Mouse (Mus musculus) embryonic facial prominence, embryonic 10.5 days (tissue): ENCODE measurements at regions not wholly inside any gene's neighbourhood (a gene's known extent, or its start where the extent isn't known, plus 50 kb on each side); places are given as distances from the start of the nearest gene placed in this dataset.

Source experiments
- DNase-seq: peaks from one replicate; pipeline ENCODE4 v3.0.0-alpha.2; 2017; ENCODE audit warnings: low spot score
- H3K27ac ChIP-seq: fragments of 300-500 bp; sonication (generic); replicated peaks from 2 replicates; pipeline ENCODE4 v1.5.1; 2016; ENCODE audit warnings: mild to moderate bottlenecking
- H3K27me3 ChIP-seq: fragments of 300-500 bp; sonication (generic); replicated peaks from 2 replicates; pipeline ENCODE4 v1.6.1; 2016; ENCODE audit warnings: low read depth, mild to moderate bottlenecking; ENCODE audit not compliant: poor library complexity, severe bottlenecking
- H3K36me3 ChIP-seq: fragments of 300-500 bp; sonication (generic); replicated peaks from 2 replicates; pipeline ENCODE4 v1.6.1; 2016; ENCODE audit warnings: mild to moderate bottlenecking, moderate library complexity
- H3K4me1 ChIP-seq: fragments of 300-500 bp; sonication (generic); 2 replicates; pipeline ENCODE4 v1.6.1; 2016
- H3K4me3 ChIP-seq: fragments of 300-500 bp; sonication (generic); 2 replicates; pipeline ENCODE4 v1.5.1; 2016; ENCODE audit warnings: mild to moderate bottlenecking, moderate library complexity
- H3K9me3 ChIP-seq: fragments of 300-500 bp; sonication (generic); 2 replicates; pipeline ENCODE4 v1.6.1; 2016; ENCODE audit warnings: mild to moderate bottlenecking
- WGBS: fragments of 180-500 bp; shearing (Covaris S2); methylation state at CpG from one replicate; pipeline ENCODE4 v1.1.7; 2016; 5-methylcytosine and 5-hydroxymethylcytosine counted together

- no peaks in the 10 kb centered on the region for H3K27me3 ChIP-seq
- H3K4me1 ChIP-seq: 0 out of 2 replicates have a peak, but pooled peaks cover 3% of the 10 kb centered on the region
- peak; percentile 72 for DNase-seq
- H3K27ac ChIP-seq: no peak overlapping the region
- no peaks in the 10 kb centered on the region for H3K36me3 ChIP-seq
- H3K9me3 ChIP-seq: no peaks in the 10 kb centered on the region
- H3K4me3 ChIP-seq: no peak overlapping the region
- WGBS: 52% methylated on average over 7 of the region's 7 CpGs
Measured at GRCm38 (mm10) chr15:88146118-88146517, 454.0 kb upstream of the Zdhhc25 start.

- 76% methylated on average over 6 of the region's 6 CpGs for WGBS
- Histone ChIP-seq H3K9me3 (no peaks in the 10 kb centered on the region), H3K27ac (no peak overlapping the region), H3K4me3 (no peak overlapping the region), H3K4me1 (0 out of 2 replicates have a peak, but pooled peaks cover 3% of the 10 kb centered on the region), H3K27me3 (no peaks in the 10 kb centered on the region), H3K36me3 (no peaks in the 10 kb centered on the region)
- DNase-seq: no peak
Measured at GRCm38 (mm10) chr15:88151199-88151598, 448.9 kb upstream of the Zdhhc25 start.

- no peaks in the 10 kb centered on the region for H3K4me1 ChIP-seq
- DNase-seq: no peak
- H3K9me3 ChIP-seq: no peaks in the 10 kb centered on the region
- no peaks in the 10 kb centered on the region for H3K27me3 ChIP-seq
- H3K4me3 ChIP-seq: no peak overlapping the region
- H3K27ac ChIP-seq: no peak overlapping the region
- 83% methylated on average over 2 of the region's 2 CpGs for WGBS
- H3K36me3 ChIP-seq: no peaks in the 10 kb centered on the region
Measured at GRCm38 (mm10) chr15:88159618-88160170, 440.4 kb upstream of the Zdhhc25 start.

DNA sequence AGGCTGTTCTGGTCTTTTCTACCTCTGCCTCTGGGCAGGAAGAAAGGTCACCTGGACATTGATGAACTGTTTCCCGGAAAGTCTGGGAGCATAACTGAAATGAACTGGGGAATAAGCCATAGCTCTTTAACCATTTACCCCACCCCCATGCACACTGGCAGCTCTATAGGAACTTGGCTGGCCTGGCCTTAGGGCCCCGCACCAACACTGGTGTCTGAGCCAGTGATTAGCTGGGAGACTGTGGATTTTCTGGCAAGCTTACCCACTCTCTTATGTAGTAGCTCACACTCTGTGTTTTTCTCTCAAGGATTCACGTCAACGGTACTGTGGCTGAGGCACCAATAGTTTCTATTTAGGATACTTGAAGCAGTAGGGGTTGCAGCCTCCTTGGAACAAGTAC lies 439.8 kb upstream of the Zdhhc25 start:
- Histone ChIP-seq H3K27me3 (no peaks in the 10 kb centered on the region), H3K36me3 (no peaks in the 10 kb centered on the region), H3K4me1 (no peaks in the 10 kb centered on the region), H3K27ac (no peak overlapping the region), H3K9me3 (no peaks in the 10 kb centered on the region), H3K4me3 (no peak overlapping the region)
- 89% methylated on average over 4 of the region's 4 CpGs for WGBS
- no peak for DNase-seq

DNA sequence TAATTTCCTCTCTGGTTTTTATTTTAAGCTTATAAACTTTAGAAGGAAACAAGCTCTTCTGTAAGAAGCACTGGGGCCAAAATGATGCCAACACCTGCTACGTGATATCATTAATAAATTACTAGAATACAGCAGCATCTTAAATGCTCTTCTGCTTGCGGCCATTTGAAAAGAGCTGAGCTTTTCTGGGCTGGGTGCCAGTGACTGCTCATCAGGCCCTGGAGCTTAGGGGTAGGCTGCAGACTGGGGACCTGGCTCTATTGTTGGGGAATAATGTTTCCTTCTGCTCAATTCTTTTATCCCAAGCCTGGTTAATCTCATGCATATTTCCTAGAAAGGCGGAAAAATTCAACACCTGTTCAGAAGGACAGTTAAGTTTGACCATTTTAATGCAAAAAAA lies 436.7 kb upstream of the Zdhhc25 start:
- H3K9me3 ChIP-seq: no peaks in the 10 kb centered on the region
- H3K27ac ChIP-seq: no peak overlapping the region
- no peak overlapping the region for H3K4me3 ChIP-seq
- H3K4me1 ChIP-seq: no peaks in the 10 kb centered on the region
- no peaks in the 10 kb centered on the region for H3K27me3 ChIP-seq
- 88% methylated on average over 3 of the region's 3 CpGs for WGBS
- no peaks in the 10 kb centered on the region for H3K36me3 ChIP-seq
- no peak for DNase-seq

DNA sequence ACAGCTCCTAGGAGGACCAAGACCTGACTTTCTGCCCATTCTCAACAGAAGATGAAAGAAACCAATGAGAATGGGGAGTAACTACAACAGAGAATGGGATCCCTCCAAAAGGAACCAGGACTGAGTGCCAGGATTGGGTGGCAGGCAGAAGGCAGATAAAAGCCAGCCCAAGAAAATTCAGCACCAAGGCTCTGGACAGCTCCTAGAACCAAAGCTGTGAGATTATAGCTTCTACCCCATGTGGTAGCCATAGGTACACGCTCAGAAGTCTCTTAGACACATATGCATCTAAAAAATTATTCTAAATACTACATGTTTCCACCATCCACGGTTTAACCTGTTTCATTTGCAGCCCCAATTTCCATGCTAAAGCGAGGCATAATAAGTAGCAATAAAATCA lies 425.8 kb upstream of the Zdhhc25 start:
- DNase-seq: peak; percentile 70
- no peaks in the 10 kb centered on the region for H3K4me1 ChIP-seq
- no peaks in the 10 kb centered on the region for H3K27me3 ChIP-seq
- no peaks in the 10 kb centered on the region for H3K36me3 ChIP-seq
- no peak overlapping the region for H3K4me3 ChIP-seq
- no peak overlapping the region for H3K27ac ChIP-seq
- WGBS: 36% methylated on average over 3 of the region's 3 CpGs
- H3K9me3 ChIP-seq: no peaks in the 10 kb centered on the region

- no peak for DNase-seq
- H3K36me3 ChIP-seq: no peaks in the 10 kb centered on the region
- H3K27ac ChIP-seq: no peak overlapping the region
- H3K9me3 ChIP-seq: no peaks in the 10 kb centered on the region
- WGBS: 81% methylated on average over 3 of the region's 3 CpGs
- H3K27me3 ChIP-seq: no peaks in the 10 kb centered on the region
- no peak overlapping the region for H3K4me3 ChIP-seq
- H3K4me1 ChIP-seq: no peaks in the 10 kb centered on the region
Measured at GRCm38 (mm10) chr15:88175991-88176390, 424.1 kb upstream of the Zdhhc25 start.

DNA sequence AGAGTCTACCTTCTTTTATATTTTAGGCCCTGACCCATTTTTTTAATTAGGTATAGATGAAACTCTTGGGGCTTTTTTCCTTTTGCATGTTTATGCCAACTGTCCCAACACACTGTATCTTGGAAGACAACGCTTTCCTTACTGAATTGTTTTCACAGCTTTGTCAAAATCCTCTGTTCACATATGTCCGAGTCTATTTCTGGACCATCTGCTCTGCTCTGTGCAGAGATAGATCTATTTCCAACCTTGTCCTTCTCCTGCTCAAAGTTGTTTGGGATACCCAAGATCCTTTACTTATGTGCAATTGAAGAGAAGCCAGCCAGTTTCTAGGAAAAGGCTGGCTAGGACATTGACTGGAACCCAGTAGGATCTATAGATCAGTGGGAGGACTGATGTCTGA lies 403.6 kb upstream of the Zdhhc25 start:
- WGBS: 88% methylated on average over 2 of the region's 2 CpGs
- Histone ChIP-seq H3K27me3 (no peaks in the 10 kb centered on the region), H3K36me3 (no peaks in the 10 kb centered on the region), H3K27ac (no peak overlapping the region), H3K9me3 (no peaks in the 10 kb centered on the region), H3K4me3 (no peak overlapping the region), H3K4me1 (no peaks in the 10 kb centered on the region)
- DNase-seq: no peak

GRCm38 (mm10) chr15:88202736-88203135 lies 397.4 kb upstream of the Zdhhc25 start:
- Histone ChIP-seq H3K4me1 (no peaks in the 10 kb centered on the region), H3K36me3 (no peaks in the 10 kb centered on the region), H3K27ac (no peak overlapping the region), H3K9me3 (no peaks in the 10 kb centered on the region), H3K4me3 (no peak overlapping the region), H3K27me3 (no peaks in the 10 kb centered on the region)
- DNase-seq: no peak
- 79% methylated on average over 3 of the region's 3 CpGs for WGBS

DNA sequence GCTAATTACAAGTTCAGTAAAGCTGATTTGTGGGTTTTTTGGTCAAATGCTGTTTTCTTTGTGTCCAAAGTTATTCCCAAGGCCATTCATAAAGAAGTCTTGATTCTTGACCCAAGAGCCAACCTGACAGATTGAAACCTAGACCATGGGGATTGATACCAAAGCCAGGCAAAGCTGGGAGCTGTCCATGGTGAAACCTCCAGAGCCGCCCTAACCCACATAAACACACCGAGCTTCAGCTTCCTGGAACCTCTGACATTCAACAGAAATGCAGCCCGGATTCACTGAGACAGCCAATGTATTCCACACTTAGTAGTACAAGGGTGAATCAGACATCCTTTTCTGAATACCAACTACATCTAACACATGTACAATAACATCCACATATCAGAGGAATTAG lies 386.7 kb upstream of the Zdhhc25 start:
- H3K27me3 ChIP-seq: no peaks in the 10 kb centered on the region
- H3K4me3 ChIP-seq: no peak overlapping the region
- no peaks in the 10 kb centered on the region for H3K4me1 ChIP-seq
- H3K36me3 ChIP-seq: no peaks in the 10 kb centered on the region
- WGBS: 31% methylated on average over 3 of the region's 3 CpGs
- no peak overlapping the region for H3K27ac ChIP-seq
- DNase-seq: peak; percentile 29
- no peaks in the 10 kb centered on the region for H3K9me3 ChIP-seq

DNA sequence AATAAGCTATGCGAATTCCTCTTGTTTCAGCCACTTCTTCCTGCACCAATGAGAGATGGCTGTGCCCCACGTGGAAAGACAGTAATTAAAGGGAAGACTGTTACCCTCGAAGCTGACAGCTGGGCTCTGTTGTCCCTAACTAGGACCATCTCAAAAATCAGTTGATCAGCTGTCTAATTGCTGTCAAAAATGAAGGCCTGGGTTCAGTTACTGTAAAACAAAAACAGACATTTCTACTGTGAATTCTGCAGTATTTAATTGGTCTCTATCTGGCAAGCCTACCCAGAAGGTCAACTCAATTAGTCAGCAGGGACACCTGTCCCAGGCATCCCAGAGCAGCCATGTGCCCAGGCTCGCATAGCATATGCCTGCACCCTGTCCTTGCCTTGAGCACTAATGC lies 385.8 kb upstream of the Zdhhc25 start:
- Histone ChIP-seq H3K27ac (no peak overlapping the region), H3K4me3 (no peak overlapping the region), H3K9me3 (no peaks in the 10 kb centered on the region), H3K36me3 (no peaks in the 10 kb centered on the region), H3K27me3 (no peaks in the 10 kb centered on the region), H3K4me1 (no peaks in the 10 kb centered on the region)
- DNase-seq: no peak
- 61% methylated on average over 4 of the region's 4 CpGs for WGBS

GRCm38 (mm10) chr15:88229456-88229855 lies 370.6 kb upstream of the Zdhhc25 start:
- no peaks in the 10 kb centered on the region for H3K36me3 ChIP-seq
- H3K4me1 ChIP-seq: no peaks in the 10 kb centered on the region
- WGBS: 69% methylated on average over 4 of the region's 4 CpGs
- no peak overlapping the region for H3K27ac ChIP-seq
- H3K4me3 ChIP-seq: no peak overlapping the region
- H3K27me3 ChIP-seq: no peaks in the 10 kb centered on the region
- no peak for DNase-seq
- H3K9me3 ChIP-seq: no peaks in the 10 kb centered on the region

GRCm38 (mm10) chr15:88244606-88245005 lies 355.5 kb upstream of the Zdhhc25 start:
- Histone ChIP-seq H3K27ac (no peak overlapping the region), H3K4me3 (no peak overlapping the region), H3K4me1 (peaks cover 12% of the 10 kb centered on the region; the same call in 1 of the 2 replicates), H3K9me3 (no peaks in the 10 kb centered on the region), H3K27me3 (peaks cover 17% of the 10 kb centered on the region), H3K36me3 (no peaks in the 10 kb centered on the region)
- WGBS: 93% methylated on average over 13 of the region's 13 CpGs
- DNase-seq: no peak
